Mouse (Mus musculus): ENCODE measurements around the gene Tnpo1. TPM values are rescaled to one million over a fixed set of nuclear protein-coding genes. Genes with fewer than 3 reads are reported as not detected.

Tnpo1 gene
- polyA plus RNA-seq, 1 experiment from 2014 or later, result 79.7 TPM

- peaks cover 12% of the 10 kb centered on the region for H3K4me1 ChIP-seq
- H3K27ac ChIP-seq (replicated peaks), result no peak overlapping the region
- H3K4me3 ChIP-seq, result no peak overlapping the region
- WGBS, result 79% methylated on average over 6 of the region's 6 CpGs
- peaks cover 10% of the 10 kb centered on the region for H3K36me3 ChIP-seq (replicated peaks)
- H3K9me3 ChIP-seq, result no peaks in the 10 kb centered on the region
- no peak for DNase-seq (ENCODE audit: low spot score)
- H3K27me3 ChIP-seq (replicated peaks; ENCODE audit: low read depth, poor library complexity, severe bottlenecking), result no peaks in the 10 kb centered on the region
Measured at GRCm38 (mm10) chr13:98810143-98810542, 116.0 kb downstream of the Tnpo1 start.

- no peaks in the 10 kb centered on the region for H3K27me3 ChIP-seq (replicated peaks; ENCODE audit: low read depth, poor library complexity, severe bottlenecking)
- H3K4me1 ChIP-seq, result peaks cover 11% of the 10 kb centered on the region
- no peak for DNase-seq (ENCODE audit: low spot score)
- H3K4me3 ChIP-seq, result no peak overlapping the region
- H3K36me3 ChIP-seq (replicated peaks), result peaks cover 21% of the 10 kb centered on the region
- no peak overlapping the region for H3K27ac ChIP-seq (replicated peaks)
- WGBS, result 92% methylated on average over 1 of the region's 1 CpGs
- H3K9me3 ChIP-seq, result no peaks in the 10 kb centered on the region
Measured at GRCm38 (mm10) chr13:98809087-98809486, 117.1 kb downstream of the Tnpo1 start.

- Histone ChIP-seq H3K4me1 (no peaks in the 10 kb centered on the region), H3K36me3 (replicated peaks) (peaks cover 64% of the 10 kb centered on the region), H3K27me3 (replicated peaks; ENCODE audit: low read depth, poor library complexity, severe bottlenecking) (no peaks in the 10 kb centered on the region), H3K4me3 (no peak overlapping the region), H3K9me3 (peaks cover 6% of the 10 kb centered on the region; the same call in 1 of the 2 replicates), H3K27ac (replicated peaks) (no peak overlapping the region)
- WGBS, result 94% methylated on average over 1 of the region's 1 CpGs
- no peak for DNase-seq (ENCODE audit: low spot score)
Measured at GRCm38 (mm10) chr13:98804480-98804879, 121.7 kb downstream of the Tnpo1 start.

GRCm38 (mm10) chr13:98803699-98804098, 122.5 kb downstream of the Tnpo1 start:
- WGBS, result 89% methylated on average over 4 of the region's 4 CpGs
- peaks cover 72% of the 10 kb centered on the region for H3K36me3 ChIP-seq (replicated peaks)
- peaks cover 6% of the 10 kb centered on the region; the same call in 1 of the 2 replicates for H3K9me3 ChIP-seq
- no peak for DNase-seq (ENCODE audit: low spot score)
- H3K4me3 ChIP-seq, result no peak overlapping the region
- H3K27ac ChIP-seq (replicated peaks), result no peak overlapping the region
- H3K27me3 ChIP-seq (replicated peaks; ENCODE audit: low read depth, poor library complexity, severe bottlenecking), result no peaks in the 10 kb centered on the region
- H3K4me1 ChIP-seq, result no peaks in the 10 kb centered on the region

GRCm38 (mm10) chr13:98802957-98803356, 123.2 kb downstream of the Tnpo1 start:
- DNase-seq (ENCODE audit: low spot score), result no peak
- Histone ChIP-seq H3K4me1 (no peaks in the 10 kb centered on the region), H3K27me3 (replicated peaks; ENCODE audit: low read depth, poor library complexity, severe bottlenecking) (no peaks in the 10 kb centered on the region), H3K36me3 (replicated peaks) (peaks cover 72% of the 10 kb centered on the region), H3K27ac (replicated peaks) (no peak overlapping the region), H3K4me3 (no peak overlapping the region), H3K9me3 (peaks cover 6% of the 10 kb centered on the region; the same call in 1 of the 2 replicates)
- 87% methylated on average over 3 of the region's 3 CpGs for WGBS

GRCm38 (mm10) chr13:98795511-98795910, 130.7 kb downstream of the Tnpo1 start:
- H3K27me3 ChIP-seq (replicated peaks; ENCODE audit: low read depth, poor library complexity, severe bottlenecking), result no peaks in the 10 kb centered on the region
- H3K36me3 ChIP-seq (replicated peaks), result peaks cover 57% of the 10 kb centered on the region
- no peaks in the 10 kb centered on the region for H3K4me1 ChIP-seq
- H3K9me3 ChIP-seq, result peaks cover under 1% of the 10 kb centered on the region; the same call in 1 of the 2 replicates
- WGBS, result 95% methylated on average over 3 of the region's 3 CpGs
- no peak overlapping the region for H3K27ac ChIP-seq (replicated peaks)
- no peak overlapping the region for H3K4me3 ChIP-seq
- DNase-seq (ENCODE audit: low spot score), result no peak

GRCm38 (mm10) chr13:98792864-98793263, 133.3 kb downstream of the Tnpo1 start:
- H3K4me3 ChIP-seq, result no peak overlapping the region
- DNase-seq (ENCODE audit: low spot score), result no peak
- no peaks in the 10 kb centered on the region for H3K9me3 ChIP-seq
- H3K27me3 ChIP-seq (replicated peaks; ENCODE audit: low read depth, poor library complexity, severe bottlenecking), result no peaks in the 10 kb centered on the region
- H3K36me3 ChIP-seq (replicated peaks), result peaks cover 56% of the 10 kb centered on the region
- no peak overlapping the region for H3K27ac ChIP-seq (replicated peaks)
- H3K4me1 ChIP-seq, result no peaks in the 10 kb centered on the region
- WGBS, result 94% methylated on average over 1 of the region's 1 CpGs

GRCm38 (mm10) chr13:98791693-98792092, 134.5 kb downstream of the Tnpo1 start:
- H3K4me3 ChIP-seq, result no peak overlapping the region
- WGBS, result 94% methylated on average over 1 of the region's 1 CpGs

More at GRCm38 (mm10) chr13:98791693-98792092, 134.5 kb downstream of the Tnpo1 start:
- H3K9me3 ChIP-seq, result no peaks in the 10 kb centered on the region
- H3K27ac ChIP-seq (replicated peaks), result no peak overlapping the region
- H3K27me3 ChIP-seq (replicated peaks; ENCODE audit: low read depth, poor library complexity, severe bottlenecking), result no peaks in the 10 kb centered on the region
- no peaks in the 10 kb centered on the region for H3K4me1 ChIP-seq
- no peak for DNase-seq (ENCODE audit: low spot score)
- peaks cover 59% of the 10 kb centered on the region for H3K36me3 ChIP-seq (replicated peaks)

Other genes starting within 250 kb of the Tnpo1 start
- not detected in 2 replicates for gene Tmem171, start 231.6 kb downstream of the Tnpo1 start, polyA plus RNA-seq (2016; fragmentation: Nextera tagmentation; extraction: Ambion mirVana)
- 33.8 and 35.7 TPM in 2 replicates for gene Fcho2, start 110.9 kb downstream of the Tnpo1 start, polyA plus RNA-seq (2016; fragmentation: Nextera tagmentation; extraction: Ambion mirVana)
- gene 1700024P04Rik, start 58.2 kb upstream of the Tnpo1 start, polyA plus RNA-seq (2016; fragmentation: Nextera tagmentation; extraction: Ambion mirVana), result not detected in 2 replicates